Mouse (Mus musculus) thymus, postnatal 0 days (tissue): ENCODE measurements around the gene Spn. TPM values are rescaled to one million over a fixed set of nuclear protein-coding genes. Genes with fewer than 3 reads are reported as not detected.

Experiments
- DNase-seq: peaks from one replicate; pipeline ENCODE4 v3.0.0-alpha.2; 2015; ENCODE audit warnings: low spot score
- polyA plus RNA-seq: library from polyadenylated mRNA; unstranded; fragments of >200 nt; fragmentation: Nextera tagmentation; extraction: Ambion mirVana; gene quantifications from 2 replicates; pipeline ENCODE4 v1.2.1, GENCODE M21; 2015

Gene Spn
- polyA plus RNA-seq, 1 experiment from 2014 or later = 26.7 TPM

DNA sequence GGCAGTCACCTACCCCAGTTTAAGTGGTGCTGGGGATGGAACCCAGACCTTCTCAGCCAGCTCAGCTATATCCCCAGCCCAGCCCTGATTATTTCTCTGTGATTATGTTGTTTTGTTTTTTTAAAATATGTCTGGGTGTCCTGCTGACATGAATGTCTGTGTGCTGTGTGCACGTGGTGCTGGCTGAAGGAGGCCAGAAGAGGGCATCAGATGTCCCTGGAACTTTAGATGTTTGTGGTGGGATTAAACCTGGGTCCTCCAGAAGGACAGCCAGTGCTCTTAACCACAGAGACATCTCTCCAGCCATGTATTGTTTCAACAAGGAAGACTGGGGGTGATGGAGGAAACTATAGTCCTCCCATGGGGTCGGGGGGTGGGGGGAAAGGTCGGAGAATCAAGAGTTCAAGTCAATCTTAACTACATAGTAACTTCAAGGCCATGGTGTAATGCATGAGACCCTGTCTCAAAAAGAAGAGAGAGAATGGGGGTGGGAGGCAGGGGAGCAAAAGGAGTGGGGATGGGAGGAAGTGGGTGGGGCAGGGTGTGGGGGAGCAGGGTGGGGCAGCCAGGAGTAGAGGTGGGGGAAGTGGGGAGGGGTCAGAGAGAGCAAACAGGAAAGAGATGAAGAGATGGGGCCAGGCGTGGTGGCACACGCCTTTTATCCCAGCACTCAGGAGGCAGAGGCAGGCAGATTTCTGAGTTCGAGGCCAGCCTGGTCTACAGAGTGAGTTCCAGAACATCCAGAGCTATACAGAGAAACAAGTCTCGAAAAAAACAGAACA is 3.2 kb upstream of the Spn start:
- DNase-seq = no peak

GRCm38 (mm10) chr7:127139562-127139961 is 1.9 kb upstream of the Spn start:
- DNase-seq = no peak

- DNase-seq = no peak
These were observed 1.5 kb upstream of the Spn start for GRCm38 (mm10) chr7:127139100-127139499.

DNA sequence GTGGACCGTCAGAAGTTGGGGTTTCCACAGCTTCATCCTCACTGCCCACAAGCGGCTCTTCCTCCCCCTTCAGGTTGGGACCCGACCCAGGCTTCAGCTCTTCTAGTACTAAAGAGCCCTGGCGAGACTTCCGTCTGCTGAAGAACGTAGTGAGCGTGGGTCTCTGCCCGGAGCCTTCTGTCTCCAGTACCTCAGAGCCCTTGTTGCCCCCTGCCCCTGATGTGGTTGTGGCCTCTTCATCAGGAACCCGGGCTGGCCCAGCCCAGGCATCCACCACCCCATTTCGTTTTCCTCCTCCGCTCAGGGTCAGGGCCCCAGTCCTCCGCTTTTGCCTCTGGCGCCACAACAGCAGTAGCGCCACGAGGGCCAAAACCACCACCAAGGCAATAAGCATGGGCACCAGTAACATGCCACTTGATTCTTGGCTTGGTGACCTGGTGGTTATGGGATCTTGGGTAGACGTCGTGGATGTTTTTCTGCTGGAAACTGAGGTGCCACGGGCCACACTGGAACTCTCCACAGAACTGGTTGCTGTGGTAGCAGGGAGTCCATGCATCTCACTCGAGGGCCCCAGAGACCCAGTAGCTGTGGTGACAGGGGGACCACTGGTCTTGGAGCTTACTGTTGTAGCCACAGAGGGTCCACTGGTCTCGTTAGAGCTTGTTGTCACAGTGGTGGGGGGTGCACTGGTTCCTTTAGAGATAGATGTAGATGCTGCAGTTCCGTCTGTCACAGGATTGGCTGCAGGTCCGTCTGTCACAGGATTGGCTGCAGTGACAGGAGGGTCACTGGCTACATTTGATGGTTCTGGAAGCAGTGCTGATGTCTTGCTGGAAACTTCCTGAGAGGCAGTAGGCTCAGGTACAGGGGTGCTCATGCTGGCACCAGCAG is 1.2 kb downstream of the Spn start:
- no peak for DNase-seq

- DNase-seq = peak; percentile 42
These were observed 2.7 kb downstream of the Spn start for GRCm38 (mm10) chr7:127134821-127135447.

DNA sequence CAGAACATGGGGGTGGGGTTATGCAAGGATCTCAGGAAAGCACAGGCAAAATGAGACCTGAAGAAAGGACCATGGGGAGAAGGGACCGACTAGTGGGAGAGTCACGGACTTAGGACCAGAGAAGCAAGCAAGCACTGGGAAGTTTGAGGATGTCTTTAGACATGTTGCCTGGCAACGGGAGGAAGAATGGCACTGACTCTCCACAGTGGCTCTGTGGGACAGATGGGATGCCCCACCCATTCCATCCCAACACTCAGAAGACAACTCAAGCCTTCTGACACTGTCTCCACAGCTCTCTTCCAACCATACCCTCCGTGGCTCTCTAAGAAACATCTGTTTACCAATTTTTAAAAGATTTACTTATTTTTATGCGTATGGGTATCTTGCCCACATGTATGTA is 4.5 kb downstream of the Spn start:
- DNase-seq = no peak

DNA sequence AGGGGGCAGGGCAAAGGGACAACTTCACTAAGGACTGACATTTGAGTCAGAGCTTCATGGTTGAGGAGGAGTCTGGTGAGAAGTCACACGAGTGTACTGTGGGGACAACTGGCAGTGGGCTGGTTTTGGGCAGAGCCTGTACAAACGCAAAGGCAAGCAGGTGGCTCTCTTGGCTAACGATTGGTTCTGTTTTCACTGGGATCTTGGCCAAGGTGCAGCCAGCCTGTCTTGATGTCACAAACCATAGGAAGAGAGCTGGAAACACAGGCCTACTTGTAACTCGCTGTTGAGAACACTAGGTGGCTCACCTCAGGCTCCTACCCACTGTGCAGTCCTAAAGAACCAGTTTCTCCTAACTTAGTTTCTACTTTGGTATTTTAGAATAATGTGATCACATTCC is 8.0 kb downstream of the Spn start:
- peak; percentile 52 for DNase-seq

DNA sequence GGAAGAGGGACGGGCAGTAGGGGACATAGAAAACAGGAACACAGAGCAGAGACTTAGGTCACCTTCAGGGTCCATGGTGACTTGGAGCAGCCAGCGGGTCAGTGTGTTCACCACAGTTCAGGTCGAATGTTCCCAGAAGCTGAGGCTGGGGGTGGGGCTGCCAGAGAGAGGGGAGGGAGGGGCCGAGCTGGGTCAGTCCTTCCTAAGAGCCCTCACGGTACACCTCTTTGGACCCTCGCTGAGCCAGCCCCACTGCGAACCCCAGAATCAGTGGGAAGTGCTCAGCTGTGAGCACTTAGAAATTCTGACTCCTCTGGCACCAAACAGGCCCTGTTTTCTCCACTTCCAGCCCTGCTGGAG is 15.7 kb downstream of the Spn start, which contains the start of gene Qprt:
TSS of gene Qprt (minus strand) at position 316 of the 360 bp plus-strand sequence.
- DNase-seq = no peak

DNA sequence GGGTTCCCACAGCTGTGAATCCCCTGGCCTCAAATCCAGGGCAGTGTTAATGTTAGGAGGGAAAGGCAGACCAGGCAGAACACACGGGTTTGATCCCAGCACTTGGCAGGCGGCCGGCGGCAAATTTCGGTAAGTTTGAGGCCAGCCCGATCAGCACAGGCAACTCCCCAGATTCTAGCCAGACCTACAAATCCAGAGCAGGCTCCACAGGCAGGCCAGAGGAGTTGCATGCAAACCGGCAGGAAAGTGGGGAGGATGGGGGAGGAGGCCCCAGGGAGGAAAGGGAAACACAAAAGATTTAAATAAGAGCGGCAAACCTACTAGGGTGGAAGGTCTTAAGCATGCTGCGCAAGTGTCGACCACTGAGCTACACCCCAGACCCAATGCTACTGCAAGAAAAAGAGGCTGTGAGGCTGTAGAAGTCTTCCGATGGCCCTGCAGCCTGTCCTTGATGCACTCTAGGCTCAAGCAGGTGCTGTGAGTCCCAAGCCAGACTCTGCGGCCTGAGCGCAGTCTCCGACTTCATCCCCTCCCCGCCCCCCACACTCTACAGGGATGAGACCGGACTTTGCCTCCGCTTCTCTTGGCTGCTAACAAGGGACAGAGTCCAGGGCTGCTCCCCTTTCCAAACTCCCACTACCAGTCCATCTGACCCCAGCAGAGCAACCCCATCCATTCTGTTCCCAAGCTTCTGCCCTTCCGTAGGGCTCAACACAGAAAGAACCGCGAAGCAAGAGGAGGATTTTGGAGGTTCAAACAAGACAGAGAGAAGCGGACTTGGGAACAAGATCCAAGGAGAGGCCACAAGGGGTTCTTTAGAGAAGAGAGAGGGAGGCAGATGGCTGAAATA is 16.3 kb downstream of the Spn start:
- DNase-seq = no peak

DNA sequence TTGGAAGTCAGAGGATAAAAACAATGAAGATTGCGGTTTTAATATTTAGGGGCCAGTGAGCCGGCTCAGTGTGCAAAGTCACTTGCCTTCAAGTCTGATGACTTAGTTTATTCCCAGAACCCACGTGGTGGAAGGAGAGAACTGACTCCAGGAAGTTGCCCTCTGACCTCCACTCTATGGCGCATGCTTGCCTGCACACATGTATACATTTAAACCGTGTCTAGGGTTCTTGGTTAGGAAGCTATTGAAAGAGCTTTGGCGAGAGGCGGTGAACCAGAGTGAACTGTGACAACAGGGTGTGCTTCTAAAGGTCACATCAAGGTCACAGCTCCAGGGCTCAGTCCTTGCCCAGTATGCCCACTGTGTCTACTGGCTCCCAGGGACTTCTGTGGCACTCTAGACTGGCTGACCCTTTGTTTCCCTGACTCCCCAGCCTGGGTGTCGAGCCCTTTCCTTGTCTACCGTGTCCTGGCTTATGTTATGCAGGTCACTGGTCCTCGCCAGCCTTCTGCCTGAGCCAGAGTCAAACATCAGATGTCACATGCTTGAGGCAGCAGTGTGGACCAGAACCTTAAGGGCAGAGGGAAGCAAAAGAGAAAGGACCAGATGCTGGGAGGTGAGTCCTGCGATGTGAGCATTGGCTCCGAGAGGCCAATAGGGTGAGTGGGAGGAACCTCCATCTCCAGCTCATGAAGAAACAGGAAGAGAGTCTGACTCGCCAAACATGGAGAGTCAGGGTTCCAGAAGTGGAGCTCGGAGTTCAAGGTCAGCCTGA is 18.8 kb downstream of the Spn start:
- DNase-seq = no peak

DNA sequence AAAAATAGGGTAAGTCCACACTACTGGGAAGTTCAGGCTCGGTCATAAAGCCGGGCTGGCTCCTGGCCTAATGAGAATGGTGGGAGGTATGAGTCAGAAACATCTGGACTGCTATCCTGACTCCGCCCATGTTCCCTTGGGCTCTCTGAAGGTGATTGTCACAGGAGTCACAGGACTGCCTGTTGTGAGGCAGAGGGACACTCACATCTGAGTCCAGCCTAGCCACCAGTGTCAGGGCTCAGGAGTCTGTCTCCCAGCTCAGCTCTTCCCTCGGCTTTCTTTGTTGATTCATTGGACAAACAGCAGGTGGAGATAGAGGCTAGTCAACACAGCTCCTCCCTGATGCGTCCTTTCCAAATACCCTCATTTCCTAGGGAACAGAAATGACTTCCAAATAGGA is 19.7 kb downstream of the Spn start:
- no peak for DNase-seq

DNA sequence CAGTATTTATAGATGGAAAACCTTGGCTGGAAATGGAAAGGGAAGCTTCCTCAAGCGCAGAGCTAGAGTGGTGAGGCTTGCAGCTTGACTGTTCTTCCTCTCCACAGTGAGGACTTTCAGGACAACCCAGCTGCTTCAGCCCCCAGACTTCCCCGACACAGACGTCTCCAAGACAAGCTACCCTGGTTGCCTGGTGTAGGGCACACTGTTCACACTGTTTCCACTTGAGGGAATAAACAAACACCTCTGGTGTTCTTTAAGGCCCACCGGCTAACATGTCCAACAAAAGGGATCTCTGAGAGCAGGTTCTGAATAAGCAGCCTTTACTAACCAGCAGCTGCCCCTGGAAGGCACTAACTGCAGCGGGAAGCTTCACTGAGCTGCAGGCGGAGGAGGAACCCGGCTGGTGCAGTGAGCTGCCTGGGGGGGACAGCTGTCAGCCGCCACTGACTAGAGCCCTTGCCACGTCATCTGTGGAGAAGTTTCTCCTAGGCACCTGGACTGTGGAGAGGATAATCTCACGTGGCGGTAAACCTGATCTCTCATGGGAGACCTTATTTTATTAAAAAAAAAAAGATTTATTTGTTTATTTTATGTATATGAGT is 21.2 kb downstream of the Spn start:
- no peak for DNase-seq

DNA sequence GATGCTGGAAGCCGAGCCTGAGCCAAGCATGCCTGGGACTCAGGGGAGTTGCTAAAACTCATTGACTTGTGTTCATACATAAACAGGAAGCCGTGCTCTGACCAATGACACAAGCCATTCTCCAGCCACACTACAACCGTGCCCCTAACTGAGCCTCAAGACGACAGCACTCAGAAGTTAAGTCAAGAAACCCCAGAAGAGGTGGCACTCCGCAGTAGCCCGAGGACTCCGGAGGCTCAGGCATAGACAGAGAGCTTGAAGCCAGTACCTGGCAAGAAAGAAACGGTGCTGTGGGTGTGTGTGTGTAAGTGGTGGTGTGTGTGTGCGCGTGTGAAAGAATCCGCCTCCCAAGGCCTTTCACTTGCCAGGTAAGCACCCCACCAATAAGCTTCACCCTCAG is 22.7 kb downstream of the Spn start:
- DNase-seq = no peak

- DNase-seq = peak; percentile 72
These were observed 23.9 kb downstream of the Spn start for GRCm38 (mm10) chr7:127113614-127114259.

DNA sequence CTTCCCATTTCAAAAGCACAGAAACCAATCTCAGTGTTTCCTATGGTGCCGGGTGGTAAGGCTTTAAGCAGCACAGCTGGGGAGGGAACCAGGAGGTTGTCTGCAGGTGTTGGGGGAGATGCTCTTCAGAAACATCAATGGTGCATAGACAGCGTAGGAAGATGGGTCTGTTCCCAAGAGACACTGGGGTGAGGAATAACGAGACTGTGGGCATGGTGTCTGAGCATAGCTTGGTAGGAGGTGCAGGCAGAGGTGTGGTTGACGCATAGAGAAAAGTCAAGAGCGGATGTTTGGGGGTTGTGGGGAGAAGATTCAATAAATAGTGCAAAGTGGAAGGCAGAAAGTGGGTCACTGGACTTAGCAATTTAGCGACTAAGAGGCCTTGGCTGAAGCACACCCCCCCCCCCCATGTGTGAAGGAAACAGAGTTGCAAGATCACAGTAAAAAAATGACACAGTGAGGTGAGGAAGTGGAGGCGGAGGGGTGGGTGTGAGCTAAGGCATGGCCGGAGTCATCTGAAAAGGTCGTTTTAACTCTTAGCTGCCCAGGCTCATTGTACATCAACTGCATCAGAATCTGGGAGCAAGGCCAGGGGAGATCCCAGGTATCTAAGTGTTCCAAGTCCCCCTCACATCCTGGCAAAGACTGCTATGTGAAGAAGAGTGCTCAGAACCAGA is 24.6 kb downstream of the Spn start:
- DNase-seq = peak; percentile 72

- DNase-seq = no peak
These were observed 25.3 kb downstream of the Spn start for GRCm38 (mm10) chr7:127112251-127112841.

DNA sequence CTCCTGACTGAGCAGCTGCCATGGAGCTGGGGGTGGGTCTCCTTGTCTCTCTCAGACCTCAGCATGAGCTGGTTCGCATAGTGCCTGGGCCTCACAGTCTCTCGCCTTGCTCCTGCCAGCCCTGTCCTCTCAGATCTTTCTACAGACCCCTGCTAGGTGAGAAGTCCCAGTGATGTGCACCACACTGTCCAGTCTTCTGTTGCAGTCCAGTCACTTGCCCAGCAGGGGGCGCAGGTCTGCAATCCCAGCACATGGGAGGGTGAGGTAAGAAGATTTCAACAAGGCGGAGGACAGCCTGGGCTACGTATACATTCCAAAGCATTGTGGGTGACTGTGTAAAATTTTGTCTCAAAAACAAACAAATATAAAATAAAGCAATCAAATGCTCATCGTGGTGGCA is 26.2 kb downstream of the Spn start:
- DNase-seq = peak; percentile 78

DNA sequence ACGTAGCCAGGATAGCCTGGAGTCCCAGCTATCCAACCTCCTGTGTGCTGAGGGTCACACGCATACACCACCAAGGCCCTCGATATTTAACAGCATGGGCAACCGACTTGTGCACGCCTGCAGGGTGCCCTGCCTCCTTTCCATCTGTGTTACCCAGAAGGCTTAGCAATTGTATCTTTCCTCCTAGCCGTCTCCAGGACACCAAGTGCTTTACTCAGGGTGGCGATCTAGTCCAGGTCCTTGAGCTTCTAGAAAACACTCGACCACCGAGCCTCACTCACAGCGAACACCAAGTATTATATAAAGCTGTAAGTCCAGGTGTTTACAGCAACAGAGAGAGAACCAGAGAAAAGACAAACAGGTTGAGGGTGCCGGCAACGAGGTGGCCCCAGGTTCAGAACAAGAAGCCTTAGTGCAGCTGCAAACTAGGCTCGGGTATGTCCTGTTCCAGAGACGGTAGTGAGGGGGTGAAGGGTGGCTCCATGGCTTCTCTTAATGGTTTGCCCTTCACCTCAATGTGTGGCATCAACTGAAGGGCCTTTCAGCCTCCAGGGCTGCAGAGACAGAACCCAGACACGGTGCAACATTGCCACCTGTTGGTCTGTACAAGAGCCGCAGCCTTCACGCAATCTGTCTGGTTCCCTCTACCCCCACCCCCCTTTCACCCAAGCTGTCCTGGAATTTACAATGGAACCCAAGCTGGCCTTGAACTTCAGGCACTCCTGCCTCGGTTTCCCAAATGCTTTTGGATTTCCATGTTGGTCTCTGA is 27.2 kb downstream of the Spn start:
- peak; percentile 84 for DNase-seq
